Mouse (Mus musculus) right cerebral cortex, postnatal 14 days (tissue): ENCODE measurements around the gene Eif2d.

Source experiments
- DNase-seq: peaks from one replicate; pipeline ENCODE4 v3.0.0; 2022

Eif2d gene

DNA sequence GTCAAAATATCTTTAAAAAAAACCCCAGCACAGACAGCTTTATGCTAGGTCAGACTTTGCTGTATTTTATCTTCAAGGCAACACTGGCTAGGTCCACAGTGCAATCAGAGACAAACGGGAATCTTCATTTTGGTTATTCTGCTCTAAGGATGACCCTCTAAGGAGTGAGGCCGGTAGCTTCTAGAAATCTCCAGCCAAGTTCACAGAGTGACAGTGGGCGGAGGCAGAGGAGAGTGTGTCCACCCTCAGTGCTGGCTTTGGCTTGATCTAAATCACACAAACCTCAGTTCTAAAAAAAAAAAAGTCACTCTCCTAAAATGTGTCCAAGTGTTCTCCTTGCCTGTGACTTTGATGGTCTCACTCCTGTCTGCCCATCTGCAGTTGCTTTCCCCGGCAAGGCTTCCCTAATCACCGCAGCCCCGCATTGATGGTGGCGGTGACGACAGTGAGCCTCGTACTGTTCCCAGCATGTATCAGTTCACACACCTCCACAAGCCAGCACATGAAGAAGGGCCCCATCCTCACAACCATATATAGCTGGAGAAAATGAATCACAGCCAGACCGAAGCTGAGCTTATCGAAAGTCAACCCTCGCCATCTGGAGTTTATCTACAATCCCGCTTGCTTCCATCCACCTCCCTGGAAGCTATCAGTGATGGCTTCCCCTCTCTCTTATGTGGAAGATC lies 33.0 kb downstream of the Eif2d start:
- DNase-seq: no peak

- no peak for DNase-seq
Observed at GRCm38 (mm10) chr1:131186995-131187394, 34.0 kb downstream of the Eif2d start.

GRCm38 (mm10) chr1:131187856-131188255 lies 34.9 kb downstream of the Eif2d start:
- no peak for DNase-seq

DNA sequence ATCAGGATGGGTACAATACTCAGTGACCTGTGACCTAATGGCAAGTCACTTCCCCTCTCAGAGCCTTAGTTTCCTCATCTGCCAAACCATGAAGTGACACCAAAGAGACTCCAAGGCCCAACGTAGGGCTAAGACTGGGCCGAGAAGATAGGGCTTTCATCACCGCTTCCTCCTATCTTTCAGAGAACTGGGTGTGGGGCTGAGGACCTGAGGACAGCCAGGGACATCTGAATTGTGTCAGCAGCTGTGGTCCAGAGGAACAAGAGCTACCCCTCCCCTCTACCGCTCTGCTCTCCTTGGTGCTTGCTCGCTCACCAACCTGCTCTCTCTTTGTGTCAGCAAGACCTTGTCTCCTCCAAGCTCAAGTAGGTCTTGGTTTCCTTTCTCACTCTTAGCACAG lies 35.7 kb downstream of the Eif2d start:
- no peak for DNase-seq

- no peak for DNase-seq
Observed at GRCm38 (mm10) chr1:131193746-131194145, 40.8 kb downstream of the Eif2d start.

GRCm38 (mm10) chr1:131195653-131196052 lies 42.7 kb downstream of the Eif2d start:
- no peak for DNase-seq

- no peak for DNase-seq
Observed at GRCm38 (mm10) chr1:131196107-131196506, 43.1 kb downstream of the Eif2d start.

DNA sequence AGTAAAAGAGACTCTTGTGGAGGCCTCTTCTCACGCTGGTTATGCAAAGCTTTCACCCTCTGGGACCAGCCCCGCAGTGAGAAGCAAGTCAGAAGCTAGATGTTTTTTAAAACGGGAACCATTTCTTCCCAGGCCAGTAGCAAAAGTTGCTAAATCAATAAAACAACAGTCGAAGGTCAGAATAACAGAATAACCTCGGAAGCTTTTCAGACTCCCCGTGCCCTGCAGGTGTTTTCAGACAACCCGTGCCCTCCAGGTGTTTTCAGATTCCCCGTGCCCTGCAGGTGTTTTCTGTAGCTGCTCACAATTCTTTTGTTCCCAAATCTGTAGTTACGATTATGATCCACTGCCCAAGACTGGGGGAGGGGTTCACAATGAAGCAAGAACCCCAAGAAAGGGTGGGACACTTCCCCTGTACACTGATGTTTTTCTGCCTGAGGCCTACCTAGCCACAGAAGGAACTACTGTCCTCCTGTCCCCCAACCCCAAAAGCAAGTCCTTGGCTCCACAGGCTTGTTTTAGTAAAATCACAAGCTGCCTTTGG lies 45.5 kb downstream of the Eif2d start:
- no peak for DNase-seq

- no peak for DNase-seq
Observed at GRCm38 (mm10) chr1:131199118-131199821, 46.3 kb downstream of the Eif2d start.

DNA sequence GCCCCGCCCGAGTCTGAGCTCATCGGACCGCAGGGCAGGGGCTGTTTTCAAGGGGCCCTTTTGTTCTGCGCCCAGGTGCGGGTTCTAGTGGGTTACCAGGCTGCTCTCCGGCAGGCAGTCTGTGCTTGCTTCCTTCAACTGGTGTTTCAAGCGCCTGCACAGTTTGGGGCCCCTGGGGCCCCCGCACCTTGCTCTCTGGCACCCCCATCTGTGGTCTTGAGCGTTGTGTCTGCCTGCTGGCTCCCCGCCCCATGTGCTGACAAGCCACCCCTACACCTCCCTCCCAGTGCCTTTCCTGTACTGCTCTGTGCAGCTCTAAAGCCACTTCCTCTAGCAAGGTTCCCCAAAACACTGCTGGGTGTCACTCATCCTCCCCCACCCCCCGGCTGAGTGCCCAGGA lies 47.0 kb downstream of the Eif2d start:
- DNase-seq: peak; percentile 48

GRCm38 (mm10) chr1:131200588-131200987 lies 47.6 kb downstream of the Eif2d start:
- no peak for DNase-seq

- no peak for DNase-seq
Observed at GRCm38 (mm10) chr1:131201391-131201790, 48.4 kb downstream of the Eif2d start.

GRCm38 (mm10) chr1:131204461-131204860 lies 51.5 kb downstream of the Eif2d start:
- no peak for DNase-seq

- no peak for DNase-seq
Observed at GRCm38 (mm10) chr1:131206342-131206741, 53.4 kb downstream of the Eif2d start.

- DNase-seq: peak; percentile 80
Observed at GRCm38 (mm10) chr1:131207531-131207930, 54.5 kb downstream of the Eif2d start.

DNA sequence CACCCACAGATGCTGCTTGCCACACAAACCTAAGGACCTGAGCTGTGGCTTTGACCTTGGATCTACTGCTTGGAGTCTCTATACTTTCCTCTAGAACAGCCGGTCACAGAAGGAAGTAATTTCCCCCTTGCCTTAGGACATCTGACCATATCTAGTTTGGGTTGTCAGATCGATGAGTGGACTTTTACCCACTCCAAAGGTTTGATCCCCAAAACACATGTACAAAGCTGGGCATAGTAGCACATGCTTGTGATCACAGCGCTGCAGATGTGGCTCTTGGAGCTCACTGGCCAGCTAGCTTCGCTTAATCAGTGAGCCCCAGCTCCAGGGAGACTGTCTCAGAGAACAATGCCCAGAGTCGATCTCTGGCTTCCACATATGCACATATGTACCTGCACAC lies 55.1 kb downstream of the Eif2d start:
- DNase-seq: no peak

- no peak for DNase-seq
Observed at GRCm38 (mm10) chr1:131208800-131209199, 55.8 kb downstream of the Eif2d start.

DNA sequence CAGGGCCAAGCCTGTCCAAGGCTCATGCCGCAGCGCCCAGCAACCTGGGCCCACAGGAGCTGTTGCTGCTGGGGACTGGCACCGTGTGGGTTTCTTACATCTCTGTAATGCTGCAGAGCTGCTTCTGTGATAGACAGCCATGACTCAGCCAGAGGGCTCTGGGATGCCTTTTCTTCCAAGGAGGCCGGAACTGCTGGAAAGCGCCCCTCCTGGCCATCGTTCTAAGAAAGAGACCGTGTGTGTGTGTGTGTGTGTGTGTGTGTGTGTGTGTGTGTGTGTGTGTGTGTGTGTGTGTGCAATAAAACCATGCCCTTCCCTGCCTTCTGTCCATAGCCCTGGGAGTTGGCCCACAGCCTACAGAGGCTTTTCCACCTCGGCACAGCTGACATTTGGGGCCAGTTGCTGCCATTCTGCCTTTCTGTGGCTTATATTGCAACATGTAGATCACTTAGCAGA lies 57.0 kb downstream of the Eif2d start:
- no peak for DNase-seq

- DNase-seq: no peak
Observed at GRCm38 (mm10) chr1:131211655-131212054, 58.7 kb downstream of the Eif2d start.

DNA sequence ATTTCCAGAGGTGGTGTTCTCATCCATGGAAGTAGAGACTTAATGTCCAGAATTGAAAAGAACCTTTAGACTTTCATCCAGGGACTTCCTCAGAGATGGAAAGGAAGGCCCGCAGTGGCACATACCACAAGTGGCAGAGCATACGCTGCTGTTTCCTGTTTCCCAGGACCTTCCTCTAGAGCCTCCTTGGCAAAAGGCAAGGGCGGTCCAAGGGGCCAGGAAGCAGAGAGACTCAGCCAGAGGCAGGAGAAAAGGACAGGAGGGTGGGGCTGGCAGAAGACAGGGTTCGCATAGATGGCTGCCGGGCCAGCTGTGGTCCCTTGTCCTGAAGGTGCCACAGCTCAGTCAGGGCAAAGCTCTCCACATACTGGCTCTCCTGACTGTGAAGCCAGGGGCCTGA lies 60.0 kb downstream of the Eif2d start:
- DNase-seq: no peak

GRCm38 (mm10) chr1:131213361-131213760 lies 60.4 kb downstream of the Eif2d start:
- no peak for DNase-seq

GRCm38 (mm10) chr1:131218933-131219332 lies 66.0 kb downstream of the Eif2d start:
- DNase-seq: no peak

- no peak for DNase-seq
Observed at GRCm38 (mm10) chr1:131221822-131222590, 69.0 kb downstream of the Eif2d start.
